Mouse (Mus musculus) embryo, embryonic 10.5 days (tissue): ENCODE results near the gene Cdc34.
A peak's percentile ranks its signal among the peaks of the same experiment; 100 is the strongest.

Source experiments
- DNase-seq: peaks from one replicate; pipeline ENCODE4 v3.0.0-alpha.2; 2015; ENCODE audit warnings: low spot score

The Cdc34 gene

GRCm38 (mm10) chr10:79716254-79716987 is 34.4 kb downstream of the Cdc34 start, which contains the start of gene Hcn2:
Gene Hcn2 (plus strand): TSS chr10:79716634.
- no peak for DNase-seq

DNA sequence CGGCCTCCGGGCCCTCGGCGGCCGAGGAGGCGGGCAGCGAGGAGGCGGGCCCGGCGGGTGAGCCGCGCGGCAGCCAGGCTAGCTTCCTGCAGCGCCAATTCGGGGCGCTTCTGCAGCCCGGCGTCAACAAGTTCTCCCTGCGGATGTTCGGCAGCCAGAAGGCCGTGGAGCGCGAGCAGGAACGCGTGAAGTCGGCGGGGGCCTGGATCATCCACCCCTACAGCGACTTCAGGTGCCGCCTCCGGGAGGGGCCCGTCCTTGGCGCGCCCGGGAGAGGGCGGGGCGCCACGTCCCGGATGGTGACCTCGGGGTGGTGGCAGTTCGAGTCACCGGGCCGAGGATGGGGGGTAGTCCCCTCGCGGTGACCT is 35.0 kb downstream of the Cdc34 start:
- DNase-seq = no peak

- peak; percentile 91 for DNase-seq
These were observed 35.8 kb downstream of the Cdc34 start for GRCm38 (mm10) chr10:79717640-79718357.

GRCm38 (mm10) chr10:79721089-79721488 is 39.1 kb downstream of the Cdc34 start:
- DNase-seq = no peak

GRCm38 (mm10) chr10:79723047-79723446 is 41.1 kb downstream of the Cdc34 start:
- DNase-seq = no peak

DNA sequence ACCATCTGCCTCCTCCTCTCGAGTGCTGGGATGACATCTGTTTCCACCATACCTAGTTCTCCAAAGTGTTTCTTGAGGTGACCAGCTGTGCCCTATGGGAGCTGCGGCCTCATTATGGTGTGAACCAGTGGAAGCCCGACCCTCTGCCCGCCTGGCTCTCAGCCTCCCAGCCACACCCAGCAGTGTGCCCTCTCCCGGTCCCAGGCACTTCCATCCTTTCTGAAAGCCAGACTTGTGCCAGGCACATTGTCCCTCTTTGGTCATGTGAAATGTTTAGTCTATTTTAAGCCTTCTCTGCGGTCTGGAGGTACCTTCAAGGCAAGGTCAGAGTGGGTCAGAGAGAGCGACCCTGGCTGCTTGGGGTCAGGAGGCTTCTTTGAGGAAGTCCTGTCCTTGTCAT is 41.7 kb downstream of the Cdc34 start:
- no peak for DNase-seq

GRCm38 (mm10) chr10:79726090-79726489 is 44.1 kb downstream of the Cdc34 start:
- no peak for DNase-seq

- DNase-seq = no peak
These were observed 46.6 kb downstream of the Cdc34 start for GRCm38 (mm10) chr10:79728323-79729249.

DNA sequence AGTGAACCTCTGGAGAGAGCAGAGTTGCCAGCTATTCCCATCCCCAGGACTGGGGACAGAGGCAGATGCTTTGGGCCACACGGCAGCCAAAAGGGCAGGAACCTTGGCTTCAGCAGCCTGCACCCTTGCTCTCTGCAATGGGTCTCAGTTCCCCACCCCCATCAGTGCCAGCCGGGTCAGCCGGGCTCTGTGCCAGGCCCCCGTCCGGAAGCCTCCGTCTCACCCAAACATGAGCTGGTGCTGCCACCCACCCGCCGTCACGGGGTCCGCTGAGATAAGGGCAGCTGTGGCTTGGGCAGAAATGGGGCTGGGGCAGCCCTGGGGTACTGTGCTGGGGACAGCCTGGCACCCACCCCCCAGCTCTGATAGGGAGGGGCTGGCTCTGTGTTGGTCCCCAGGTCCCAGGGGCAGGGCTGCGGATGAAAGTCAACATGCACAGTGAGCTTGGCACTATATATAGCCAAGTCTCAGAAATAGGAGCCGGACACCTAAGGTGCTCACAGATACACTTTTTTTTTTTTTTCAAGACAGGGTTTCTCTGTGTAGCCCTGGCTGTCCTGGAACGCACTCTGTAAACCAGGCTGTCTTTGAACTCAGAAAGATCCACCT is 47.5 kb downstream of the Cdc34 start:
- no peak for DNase-seq

- DNase-seq = peak; percentile 40
These were observed 50.5 kb downstream of the Cdc34 start for GRCm38 (mm10) chr10:79732500-79732899.

GRCm38 (mm10) chr10:79733847-79734246 is 51.9 kb downstream of the Cdc34 start:
- DNase-seq = no peak

- peak; percentile 44 for DNase-seq
These were observed 53.4 kb downstream of the Cdc34 start for GRCm38 (mm10) chr10:79735361-79735760.

DNA sequence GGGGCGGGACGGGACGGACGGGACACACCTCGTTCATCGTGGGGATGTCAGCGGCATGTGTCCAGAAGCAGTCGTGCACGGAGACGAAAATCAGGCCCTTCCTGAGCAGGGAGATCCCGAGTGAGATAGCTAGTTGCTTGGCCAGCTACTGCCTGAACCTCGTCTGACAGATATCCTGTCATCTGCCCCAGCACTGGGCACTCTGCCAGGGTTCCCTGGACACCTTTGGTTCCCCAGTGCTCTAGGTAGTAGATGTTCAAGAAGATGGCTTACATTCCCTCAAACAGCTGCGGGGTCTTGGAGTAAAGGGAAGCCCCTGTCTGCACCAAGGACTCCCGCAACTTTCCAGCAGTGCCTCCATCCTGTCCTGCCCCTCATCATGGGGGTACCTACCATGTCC is 54.7 kb downstream of the Cdc34 start:
- no peak for DNase-seq
